19 mouse cellular contexts compared by ENCODE assay signal in genomic region chr9:63269839-63270238, GRCm38 (mm10).
DNase-seq lines count a peak whose midpoint lies in the region; ATAC-seq lines count a peak whose summit lies in the region.
"Had no signal": no experiment of that assay in that cellular context is flagged by ENCODE, and none has a peak within 500 bp of the region (broad histone marks: within the 10 kb centered on the region; RNA-seq: fewer than 3 reads in every experiment).

No protein-coding gene starts in this region.

- ATAC-seq in forebrain, embryonic 15.5 days (replicated peaks): no peak
- no peak for ATAC-seq in midbrain, embryonic 12.5 days (ENCODE audit: low FRiP score, low read depth)
- ATAC-seq in midbrain, embryonic 11.5 days (ENCODE audit: low FRiP score): no peak
- ATAC-seq: CD4-positive, CD25-positive, alpha-beta regulatory T cell, adult 4 months; Patski had no signal

- H3K9me3 ChIP-seq in forebrain, embryonic 10.5 days: no peaks in the 10 kb centered on the region
- no peaks in the 10 kb centered on the region for H3K9me3 ChIP-seq in forebrain, embryonic 15.5 days
- no peaks in the 10 kb centered on the region for H3K9me3 ChIP-seq in midbrain, embryonic 12.5 days
- no peaks in the 10 kb centered on the region for H3K9me3 ChIP-seq in midbrain, embryonic 11.5 days (ENCODE audit: control insufficient read depth, low read length)
- H3K9me3 ChIP-seq in limb, embryonic 10.5 days (replicated peaks): no peaks in the 10 kb centered on the region
- H3K9me3 ChIP-seq: liver, embryonic 13.5 days had no signal

- H3K9ac ChIP-seq in forebrain, embryonic 15.5 days (replicated peaks): no peak overlapping the region
- H3K9ac ChIP-seq in midbrain, embryonic 12.5 days (replicated peaks): no peak overlapping the region
- no peak overlapping the region for H3K9ac ChIP-seq in midbrain, embryonic 11.5 days (ENCODE audit: low read length)
- H3K9ac ChIP-seq: liver, embryonic 13.5 days had no signal

- WGBS in forebrain, embryonic 10.5 days: 25% methylated on average over 3 of the region's 3 CpGs
- 18% methylated on average over 3 of the region's 3 CpGs for WGBS in forebrain, embryonic 15.5 days
- whole genome bisulfite sequencing in midbrain, embryonic 12.5 days: 36% methylated on average over 3 of the region's 3 CpGs
- 46% methylated on average over 3 of the region's 3 CpGs for WGBS in midbrain, embryonic 11.5 days
- 38% methylated on average over 3 of the region's 3 CpGs for WGBS in limb, embryonic 10.5 days

- no peak overlapping the region for H3K4me2 ChIP-seq in forebrain, embryonic 15.5 days (replicated peaks)
- no peak overlapping the region for H3K4me2 ChIP-seq in midbrain, embryonic 12.5 days (replicated peaks)
- no peak overlapping the region for H3K4me2 ChIP-seq in midbrain, embryonic 11.5 days
- H3K4me2 ChIP-seq: heart, embryonic 11.5 days; liver, embryonic 13.5 days had no signal

- H3K4me1 ChIP-seq in forebrain, embryonic 10.5 days: peaks cover 36% of the 10 kb centered on the region
- peaks cover 2% of the 10 kb centered on the region; the same call in 1 of the 2 replicates for H3K4me1 ChIP-seq in forebrain, embryonic 15.5 days
- H3K4me1 ChIP-seq in midbrain, embryonic 12.5 days: peaks cover 9% of the 10 kb centered on the region
- H3K4me1 ChIP-seq in midbrain, embryonic 11.5 days (ENCODE audit: control insufficient read depth, insufficient read depth, low read length): peaks cover 4% of the 10 kb centered on the region
- H3K4me1 ChIP-seq in limb, embryonic 10.5 days: peaks cover 44% of the 10 kb centered on the region
- H3K4me1 ChIP-seq: liver, embryonic 13.5 days had no signal

- no peaks in the 10 kb centered on the region for H3K27me3 ChIP-seq in forebrain, embryonic 10.5 days (ENCODE audit: poor library complexity, severe bottlenecking)
- no peaks in the 10 kb centered on the region for H3K27me3 ChIP-seq in forebrain, embryonic 15.5 days
- no peaks in the 10 kb centered on the region for H3K27me3 ChIP-seq in midbrain, embryonic 12.5 days
- no peaks in the 10 kb centered on the region for H3K27me3 ChIP-seq in midbrain, embryonic 11.5 days (ENCODE audit: control insufficient read depth, insufficient read depth, low read length)
- H3K27me3 ChIP-seq in limb, embryonic 10.5 days (ENCODE audit: low read depth, poor library complexity, severe bottlenecking): no peaks in the 10 kb centered on the region
- H3K27me3 ChIP-seq: liver, embryonic 13.5 days; Patski had no signal

- no peak overlapping the region for H3K4me3 ChIP-seq in forebrain, embryonic 10.5 days
- H3K4me3 ChIP-seq in forebrain, embryonic 15.5 days: no peak overlapping the region
- H3K4me3 ChIP-seq in midbrain, embryonic 12.5 days: no peak overlapping the region
- no peak overlapping the region for H3K4me3 ChIP-seq in midbrain, embryonic 11.5 days (ENCODE audit: low read depth, low read length)
- no peak overlapping the region for H3K4me3 ChIP-seq in limb, embryonic 10.5 days
- H3K4me3 ChIP-seq: liver, embryonic 13.5 days had no signal

- peak overlapping the region; percentile 71; the same call in 1 of the 2 replicates for H3K27ac ChIP-seq in forebrain, embryonic 10.5 days
- no peak overlapping the region for H3K27ac ChIP-seq in forebrain, embryonic 15.5 days (replicated peaks)
- H3K27ac ChIP-seq in midbrain, embryonic 12.5 days (replicated peaks): 0 out of 2 replicates have a peak overlapping the region, but pooled peaks have one; percentile 15
- no peak overlapping the region for H3K27ac ChIP-seq in midbrain, embryonic 11.5 days (ENCODE audit: low read depth, low read length)
- H3K27ac ChIP-seq in limb, embryonic 10.5 days: peak overlapping the region; percentile 58
- H3K27ac ChIP-seq: liver, embryonic 13.5 days had no signal

- no peak for DNase-seq in forebrain, embryonic 10.5 days (ENCODE audit: extremely low spot score, low spot score)
- DNase-seq in midbrain, embryonic 11.5 days (ENCODE audit: low spot score, missing footprints): no peak
- peak; percentile 52 for DNase-seq in Muller cell, postnatal 12 days (ENCODE audit: inconsistent ontology term)
- no peak for DNase-seq in limb, embryonic 10.5 days (ENCODE audit: low spot score)
- DNase-seq in layer of hippocampus, postnatal 25 days (ENCODE audit: extremely low spot score in 1 of 2, low spot score in 1 of 2): no peak
- DNase-seq: adrenal gland, postnatal 36 days; cerebellum, adult 11 months; cerebellum, adult 9-11 months; gastrocnemius, postnatal 10 days; kidney, adult 18-20 months; kidney, postnatal 4 days; liver, embryonic 13.5 days; lung, adult 2 months; lung, postnatal 14 days had no signal

- peaks cover 7% of the 10 kb centered on the region; the same call in 1 of the 2 replicates for H3K36me3 ChIP-seq in forebrain, embryonic 10.5 days (replicated peaks)
- H3K36me3 ChIP-seq in forebrain, embryonic 15.5 days: no peaks in the 10 kb centered on the region
- no peaks in the 10 kb centered on the region for H3K36me3 ChIP-seq in midbrain, embryonic 12.5 days
- H3K36me3 ChIP-seq in midbrain, embryonic 11.5 days (ENCODE audit: control insufficient read depth, insufficient read depth, low read length): no peaks in the 10 kb centered on the region
- peaks cover 4% of the 10 kb centered on the region; the same call in 1 of the 2 replicates for H3K36me3 ChIP-seq in limb, embryonic 10.5 days
- H3K36me3 ChIP-seq: liver, embryonic 13.5 days had no signal

Comparison
In these comparisons a context has a peak if more than half of its experiments do, and no peak if none do; other contexts are left out.
1. H3K27ac ChIP-seq: peak in forebrain, embryonic 10.5 days (single experiment), midbrain, embryonic 12.5 days (single experiment) and limb, embryonic 10.5 days (single experiment); none in forebrain, embryonic 15.5 days (single experiment) and midbrain, embryonic 11.5 days (single experiment).